Mouse (Mus musculus): ENCODE measurements around the gene Sema4a.

DNA sequence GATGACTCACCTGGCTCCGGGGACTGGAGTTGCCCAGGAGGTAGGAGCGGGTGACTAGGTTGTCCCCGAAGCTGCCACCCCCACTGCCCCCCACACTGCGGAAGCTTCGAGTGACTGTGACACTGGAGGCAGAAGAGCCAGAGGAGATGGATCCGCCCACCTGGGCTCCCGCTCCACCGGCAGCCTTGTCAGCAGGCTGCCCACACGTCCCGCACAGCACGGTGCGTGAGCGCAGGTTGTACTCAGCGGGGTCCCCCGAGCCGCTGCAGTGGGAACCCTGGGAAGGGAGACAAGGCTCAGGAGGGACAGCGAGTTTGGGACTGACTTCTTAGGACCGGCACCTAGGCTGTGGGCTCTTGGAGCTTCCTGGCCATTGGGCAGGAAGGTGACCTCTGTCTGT, 21.4 kb upstream of the Sema4a start:
- no peak for TF ChIP-seq CTCF (conservative IDR thresholded peaks at IDR 0.05; ENCODE audit: low read length)
- TF ChIP-seq NANOG (IDR thresholded peaks at IDR 0.05; ENCODE audit: borderline replicate concordance, low read length) = no peak
- TF ChIP-seq POU5F1 (IDR thresholded peaks at IDR 0.05; ENCODE audit: borderline replicate concordance, low read length) = no peak

Measured in E14TG2a.4 (cell line).